In the genomic region with DNA sequence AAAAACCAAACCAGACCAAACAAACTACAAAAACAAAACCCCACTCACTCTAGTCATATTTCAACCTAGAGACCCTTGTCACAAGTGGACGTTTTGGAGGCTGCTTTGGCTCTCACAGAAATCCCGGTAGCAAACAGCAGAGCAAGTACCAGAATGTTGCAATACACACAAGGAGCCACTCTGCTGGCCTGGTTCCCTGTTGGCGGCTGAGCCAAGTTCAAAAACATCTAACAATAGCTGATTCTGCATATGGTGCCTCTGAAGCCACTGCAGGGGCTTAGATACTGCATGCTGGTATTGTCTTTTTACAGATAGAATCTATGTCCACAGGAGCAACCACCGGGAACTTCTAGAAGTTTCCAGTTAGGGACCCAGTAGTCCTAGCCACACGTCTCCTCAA, we compare ENCODE assay signal across 9 mouse cellular contexts.
DNase-seq lines count a peak whose midpoint lies in the region; ATAC-seq lines count a peak whose summit lies in the region.
"Had no signal": no experiment of that assay in that cellular context is flagged by ENCODE, and none has a peak within 500 bp of the region (broad histone marks: within the 10 kb centered on the region; RNA-seq: fewer than 3 reads in every experiment).

No protein-coding gene starts in this region.

- no peak overlapping the region for H3K4me3 ChIP-seq in midbrain, embryonic 12.5 days
- no peak overlapping the region for H3K4me3 ChIP-seq in midbrain, embryonic 15.5 days
- no peak overlapping the region for H3K4me3 ChIP-seq in forebrain, embryonic 12.5 days (replicated peaks)
- no peak overlapping the region for H3K4me3 ChIP-seq in hindbrain, embryonic 12.5 days
- H3K4me3 ChIP-seq: liver, embryonic 13.5 days had no signal

- peaks cover 20% of the 10 kb centered on the region for H3K4me1 ChIP-seq in midbrain, embryonic 12.5 days
- peaks cover 10% of the 10 kb centered on the region for H3K4me1 ChIP-seq in midbrain, embryonic 15.5 days
- H3K4me1 ChIP-seq in forebrain, embryonic 12.5 days = peaks cover 27% of the 10 kb centered on the region
- H3K4me1 ChIP-seq in hindbrain, embryonic 12.5 days = peaks cover 11% of the 10 kb centered on the region; the same call in 1 of the 2 replicates

- H3K27me3 ChIP-seq in midbrain, embryonic 12.5 days = no peaks in the 10 kb centered on the region
- H3K27me3 ChIP-seq in midbrain, embryonic 15.5 days (replicated peaks) = no peaks in the 10 kb centered on the region
- peaks cover 8% of the 10 kb centered on the region; the same call in 1 of the 2 replicates for H3K27me3 ChIP-seq in forebrain, embryonic 12.5 days
- no peaks in the 10 kb centered on the region for H3K27me3 ChIP-seq in hindbrain, embryonic 12.5 days

- peak; percentile 9 for ATAC-seq in midbrain, embryonic 12.5 days (ENCODE audit: low FRiP score, low read depth)
- no peak for ATAC-seq in midbrain, embryonic 15.5 days (replicated peaks)
- 0 out of 2 replicates have a peak, but pooled peaks have one; percentile 3 for ATAC-seq in forebrain, embryonic 12.5 days (ENCODE audit: low FRiP score)
- ATAC-seq in hindbrain, embryonic 12.5 days (ENCODE audit: low FRiP score) = no peak
- ATAC-seq in granulocyte monocyte progenitor cell, adult 5-6 weeks (replicated peaks; ENCODE audit: poor library complexity, severe bottlenecking) = no peak

- H3K27ac ChIP-seq in midbrain, embryonic 12.5 days (replicated peaks) = no peak overlapping the region
- no peak overlapping the region for H3K27ac ChIP-seq in midbrain, embryonic 15.5 days
- peak overlapping the region; percentile 31; the same call in 1 of the 2 replicates for H3K27ac ChIP-seq in forebrain, embryonic 12.5 days
- H3K27ac ChIP-seq in hindbrain, embryonic 12.5 days = no peak overlapping the region
- H3K27ac ChIP-seq: liver, embryonic 13.5 days had no signal

- H3K4me2 ChIP-seq in midbrain, embryonic 12.5 days (replicated peaks) = no peak overlapping the region
- H3K4me2 ChIP-seq in midbrain, embryonic 15.5 days = no peak overlapping the region
- no peak overlapping the region for H3K4me2 ChIP-seq in forebrain, embryonic 12.5 days
- H3K4me2 ChIP-seq in hindbrain, embryonic 12.5 days (replicated peaks) = no peak overlapping the region
- H3K4me2 ChIP-seq: liver, embryonic 13.5 days had no signal

- H3K36me3 ChIP-seq in midbrain, embryonic 12.5 days = no peaks in the 10 kb centered on the region
- no peaks in the 10 kb centered on the region for H3K36me3 ChIP-seq in midbrain, embryonic 15.5 days (replicated peaks)
- no peaks in the 10 kb centered on the region for H3K36me3 ChIP-seq in forebrain, embryonic 12.5 days (replicated peaks)
- no peaks in the 10 kb centered on the region for H3K36me3 ChIP-seq in hindbrain, embryonic 12.5 days
- H3K36me3 ChIP-seq: liver, embryonic 13.5 days had no signal

- no peak overlapping the region for H3K9ac ChIP-seq in midbrain, embryonic 12.5 days (replicated peaks)
- H3K9ac ChIP-seq in midbrain, embryonic 15.5 days = no peak overlapping the region
- no peak overlapping the region for H3K9ac ChIP-seq in forebrain, embryonic 12.5 days
- H3K9ac ChIP-seq in hindbrain, embryonic 12.5 days = no peak overlapping the region
- H3K9ac ChIP-seq: liver, embryonic 13.5 days had no signal

- H3K9me3 ChIP-seq in midbrain, embryonic 12.5 days = 0 out of 2 replicates have a peak, but pooled peaks cover 5% of the 10 kb centered on the region
- no peaks in the 10 kb centered on the region for H3K9me3 ChIP-seq in midbrain, embryonic 15.5 days
- peaks cover 2% of the 10 kb centered on the region; the same call in 1 of the 2 replicates for H3K9me3 ChIP-seq in forebrain, embryonic 12.5 days
- no peaks in the 10 kb centered on the region for H3K9me3 ChIP-seq in hindbrain, embryonic 12.5 days (replicated peaks)
- H3K9me3 ChIP-seq: liver, embryonic 13.5 days had no signal

- peak; percentile 57 to 83 for DNase-seq in layer of hippocampus, postnatal 14 days (ENCODE audit: low spot score in 2 of 2)
- peak; percentile 12 for DNase-seq in skeletal muscle tissue, adult 2 months (ENCODE audit: low read depth, low spot score)
- no peak for DNase-seq in Muller cell, postnatal 12 days (ENCODE audit: inconsistent ontology term)
- DNase-seq: liver, embryonic 13.5 days had no signal

- WGBS in midbrain, embryonic 12.5 days = 63% methylated on average over 5 of the region's 5 CpGs
- WGBS in midbrain, embryonic 15.5 days = 56% methylated on average over 5 of the region's 5 CpGs
- 68% methylated on average over 5 of the region's 5 CpGs for WGBS in forebrain, embryonic 12.5 days
- WGBS in hindbrain, embryonic 12.5 days = 70% methylated on average over 5 of the region's 5 CpGs

Comparison
In these comparisons a context has a peak if more than half of its experiments do, and no peak if none do; other contexts are left out.
1. ATAC-seq: peak in midbrain, embryonic 12.5 days (single experiment) and forebrain, embryonic 12.5 days (single experiment); none in midbrain, embryonic 15.5 days (single experiment), hindbrain, embryonic 12.5 days (single experiment) and granulocyte monocyte progenitor cell, adult 5-6 weeks (single experiment).